Mouse (Mus musculus) intestine, postnatal 0 days (tissue): ENCODE data around the gene Myo15. TPM values are rescaled to one million over a fixed set of nuclear protein-coding genes. Genes with fewer than 3 reads are reported as not detected.

Experiments
- ATAC-seq: fragments of 200-750 bp; cut with Nextera tagmentation; 2 replicates; pipeline ENCODE4 v1.8.0; 2017; ENCODE audit warnings: mild to moderate bottlenecking, moderate TSS enrichment, moderate library complexity
- H3K27ac ChIP-seq: fragments of 300-500 bp; sonication (generic); 2 replicates; pipeline ENCODE4 v1.5.1; 2014; ENCODE audit warnings: mild to moderate bottlenecking, low read depth, low read length, moderate library complexity
- H3K27me3 ChIP-seq: fragments of 300-500 bp; sonication (generic); replicated peaks from 2 replicates; pipeline ENCODE4 v1.6.1; 2014; ENCODE audit warnings: low read length, mixed read lengths; ENCODE audit not compliant: control insufficient read depth, insufficient read depth
- H3K36me3 ChIP-seq: fragments of 300-500 bp; sonication (generic); 2 replicates; pipeline ENCODE4 v1.6.1; 2014; ENCODE audit warnings: mild to moderate bottlenecking, moderate library complexity; ENCODE audit not compliant: control insufficient read depth, insufficient read depth
- H3K4me1 ChIP-seq: fragments of 300-500 bp; sonication (generic); replicated peaks from 2 replicates; pipeline ENCODE4 v1.6.1; 2014; ENCODE audit warnings: antibody characterized with exemption, low read length, mixed read lengths; ENCODE audit not compliant: control insufficient read depth, insufficient read depth
- H3K4me2 ChIP-seq: fragments of 300-500 bp; sonication (generic); replicated peaks from 2 replicates; pipeline ENCODE4 v1.6.1; 2014; ENCODE audit warnings: low read depth, mild to moderate bottlenecking, moderate library complexity
- H3K4me3 ChIP-seq: fragments of 300-500 bp; sonication (generic); 2 replicates; pipeline ENCODE4 v1.5.1; 2014; ENCODE audit warnings: low read depth, low read length
- H3K9ac ChIP-seq: fragments of 300-500 bp; sonication (generic); 2 replicates; pipeline ENCODE4 v1.6.1; 2014; ENCODE audit warnings: mild to moderate bottlenecking, low read depth, low read length
- H3K9me3 ChIP-seq: fragments of 300-500 bp; sonication (generic); 2 replicates; pipeline ENCODE4 v1.6.1; 2016; ENCODE audit warnings: mixed run types; ENCODE audit not compliant: control insufficient read depth
- CTCF ChIP-seq: sonication (generic); IDR thresholded peaks from 2 replicates; pipeline ENCODE4 v1.5.1; 2016; ENCODE audit warnings: low read depth, mild to moderate bottlenecking, control low read depth, antibody characterized with exemption, moderate library complexity
- WGBS: fragments of 180-500 bp; shearing (Covaris S2); extraction: QIAGEN DNeasy Blood & Tissue Kit; methylation state at CpG from one replicate; pipeline ENCODE4 v1.1.7; 2014; 5-methylcytosine and 5-hydroxymethylcytosine counted together
- polyA plus RNA-seq: library from polyadenylated mRNA; unstranded; fragments of >200 nt; fragmentation: Nextera tagmentation; extraction: Ambion mirVana; gene quantifications from 2 replicates; pipeline ENCODE4 v1.2.1, GENCODE M21; 2015

Myo15 gene
- polyA plus RNA-seq, 1 experiment from 2014 or later = 0.03 TPM

GRCm38 (mm10) chr11:60511893-60512292 is 42.8 kb downstream of the Myo15 start:
- no peaks in the 10 kb centered on the region for H3K9me3 ChIP-seq
- no peaks in the 10 kb centered on the region for H3K36me3 ChIP-seq
- TF ChIP-seq CTCF = no peak
- H3K4me3 ChIP-seq = no peak overlapping the region
- H3K4me1 ChIP-seq = 0 out of 2 replicates have a peak, but pooled peaks cover 2% of the 10 kb centered on the region
- H3K9ac ChIP-seq = no peak overlapping the region
- no peak for ATAC-seq
- H3K4me2 ChIP-seq = no peak overlapping the region
- no peak overlapping the region for H3K27ac ChIP-seq
- 0 out of 2 replicates have a peak, but pooled peaks cover 6% of the 10 kb centered on the region for H3K27me3 ChIP-seq
- WGBS = 75% methylated on average over 1 of the region's 1 CpGs

DNA sequence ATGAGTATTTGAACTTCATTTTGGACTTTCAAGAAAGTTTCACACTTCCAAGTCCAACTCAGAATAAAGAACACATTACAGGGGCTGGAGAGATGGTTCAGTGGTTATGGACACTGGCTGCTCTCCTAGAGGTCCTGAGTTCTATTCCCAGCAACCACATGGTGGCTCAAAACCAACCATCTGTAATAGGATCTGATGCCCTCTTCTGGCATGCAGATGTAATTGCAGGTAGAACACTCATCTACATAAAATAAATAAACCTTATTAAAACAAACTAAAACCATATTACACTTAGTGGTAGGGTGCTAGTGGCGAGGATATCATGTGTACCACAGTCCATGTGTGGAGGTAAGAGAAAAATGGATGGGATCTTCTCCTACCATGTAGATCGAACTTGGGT is 43.4 kb downstream of the Myo15 start:
- Histone ChIP-seq H3K4me1 (0 out of 2 replicates have a peak, but pooled peaks cover 2% of the 10 kb centered on the region), H3K9me3 (no peaks in the 10 kb centered on the region), H3K27me3 (0 out of 2 replicates have a peak, but pooled peaks cover 6% of the 10 kb centered on the region), H3K27ac (no peak overlapping the region), H3K9ac (no peak overlapping the region), H3K36me3 (no peaks in the 10 kb centered on the region), H3K4me2 (no peak overlapping the region), H3K4me3 (no peak overlapping the region)
- ATAC-seq = no peak
- peak; percentile 43 for TF ChIP-seq CTCF
- 83% methylated on average over 2 of the region's 2 CpGs for WGBS

- no peaks in the 10 kb centered on the region for H3K4me1 ChIP-seq
- WGBS = 42% methylated on average over 2 of the region's 2 CpGs
- 0 out of 2 replicates have a peak, but pooled peaks cover 1% of the 10 kb centered on the region for H3K27me3 ChIP-seq
- no peak overlapping the region for H3K4me2 ChIP-seq
- peak; percentile 41; the same call in 1 of the 2 replicates for ATAC-seq
- H3K9ac ChIP-seq = no peak overlapping the region
- H3K4me3 ChIP-seq = no peak overlapping the region
- no peaks in the 10 kb centered on the region for H3K9me3 ChIP-seq
- TF ChIP-seq CTCF = no peak
- H3K27ac ChIP-seq = no peak overlapping the region
- H3K36me3 ChIP-seq = no peaks in the 10 kb centered on the region
These were observed 45.8 kb downstream of the Myo15 start for GRCm38 (mm10) chr11:60514941-60515340.

GRCm38 (mm10) chr11:60518305-60518704 is 49.2 kb downstream of the Myo15 start:
- ATAC-seq = no peak
- no peak overlapping the region for H3K4me2 ChIP-seq
- H3K9me3 ChIP-seq = no peaks in the 10 kb centered on the region
- no peak overlapping the region for H3K27ac ChIP-seq
- 67% methylated on average over 4 of the region's 4 CpGs for WGBS
- no peak overlapping the region for H3K9ac ChIP-seq
- no peaks in the 10 kb centered on the region for H3K4me1 ChIP-seq
- no peaks in the 10 kb centered on the region for H3K27me3 ChIP-seq
- no peaks in the 10 kb centered on the region for H3K36me3 ChIP-seq
- TF ChIP-seq CTCF = no peak
- H3K4me3 ChIP-seq = no peak overlapping the region

GRCm38 (mm10) chr11:60522027-60522426 is 52.9 kb downstream of the Myo15 start:
- ATAC-seq = no peak
- Histone ChIP-seq H3K9ac (no peak overlapping the region), H3K36me3 (no peaks in the 10 kb centered on the region), H3K4me3 (no peak overlapping the region), H3K9me3 (no peaks in the 10 kb centered on the region), H3K27me3 (no peaks in the 10 kb centered on the region), H3K4me2 (no peak overlapping the region), H3K4me1 (no peaks in the 10 kb centered on the region), H3K27ac (no peak overlapping the region)
- WGBS = 76% methylated on average over 5 of the region's 5 CpGs
- TF ChIP-seq CTCF = no peak

DNA sequence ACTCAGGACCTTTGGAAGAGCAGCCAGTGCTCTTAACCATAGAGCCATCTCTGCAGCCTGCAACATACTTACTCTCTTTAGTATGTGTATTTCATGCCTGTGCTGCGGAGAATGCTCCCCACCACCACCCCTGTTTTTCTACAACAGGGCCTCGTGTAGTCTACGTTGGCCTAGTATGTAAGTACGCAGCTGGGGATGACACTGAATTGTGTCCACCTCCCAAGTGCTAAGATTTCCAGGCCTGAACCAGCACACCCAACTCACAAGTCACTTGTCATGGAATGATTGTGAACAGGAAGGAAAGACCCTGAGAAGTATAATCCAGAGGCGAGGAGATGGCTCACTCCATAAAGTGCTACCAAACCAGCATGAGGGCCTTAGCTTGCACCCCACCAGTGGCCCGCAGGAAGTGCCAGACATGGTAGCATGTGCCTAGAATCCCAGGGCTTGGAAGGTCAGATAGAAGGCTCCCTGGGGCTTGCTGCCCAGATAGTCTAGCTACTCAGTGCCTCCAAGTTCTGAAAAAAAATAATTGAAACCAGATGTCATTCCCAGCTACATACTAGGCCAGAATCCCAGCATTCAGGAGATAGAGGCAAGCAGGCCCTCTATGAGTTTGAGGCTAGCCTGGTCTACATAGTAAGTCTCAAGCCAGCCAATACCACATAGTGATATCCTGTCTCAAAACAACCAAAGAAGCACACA is 53.7 kb downstream of the Myo15 start:
- Histone ChIP-seq H3K4me3 (no peak overlapping the region), H3K9ac (no peak overlapping the region), H3K4me1 (no peaks in the 10 kb centered on the region), H3K4me2 (no peak overlapping the region), H3K9me3 (no peaks in the 10 kb centered on the region), H3K27ac (no peak overlapping the region), H3K36me3 (no peaks in the 10 kb centered on the region), H3K27me3 (no peaks in the 10 kb centered on the region)
- no peak for TF ChIP-seq CTCF
- WGBS = 88% methylated on average over 6 of the region's 6 CpGs
- no peak for ATAC-seq
